Mouse (Mus musculus): ENCODE measurements at regions not wholly inside any gene's neighbourhood (a gene's known extent, or its start where the extent isn't known, plus 50 kb on each side); places are given as distances from the start of the nearest gene placed in this dataset.
A peak's percentile ranks its signal among the peaks of the same experiment; 100 is the strongest.

DNA sequence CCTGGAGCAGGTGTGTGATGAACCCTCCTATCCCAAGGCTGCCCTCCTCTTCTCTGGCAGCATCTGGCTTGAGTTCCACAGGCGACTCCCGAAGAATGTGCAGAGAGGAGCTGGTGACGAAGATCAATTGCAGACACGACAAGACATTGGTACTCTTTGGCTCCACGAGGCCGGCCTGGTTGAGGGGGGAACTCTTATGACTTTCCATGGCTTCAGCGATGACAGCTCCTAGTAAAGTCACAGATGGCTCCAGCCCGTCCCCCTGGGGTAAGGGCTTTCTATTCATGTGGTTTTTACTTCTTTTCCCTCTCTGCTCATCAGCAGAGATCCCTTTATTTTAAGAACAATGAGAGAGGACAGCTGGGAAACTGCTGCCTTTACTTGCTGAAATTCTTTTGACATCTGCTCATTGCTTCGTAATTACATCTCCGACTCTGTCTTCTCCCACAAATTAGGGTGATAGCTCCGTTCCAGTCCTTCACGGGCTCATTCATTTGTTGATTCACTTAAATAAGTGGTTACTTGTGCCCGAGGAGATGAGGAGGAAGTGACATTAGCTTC lies 284.2 kb upstream of the Msx2 start:
- DNase-seq: no peak
- no peak for TF ChIP-seq CTCF (IDR thresholded peaks at IDR 0.05)
- TF ChIP-seq POLR2A (IDR thresholded peaks at IDR 0.05; ENCODE audit: insufficient read depth, low read depth, low read length): no peak
- no peak for TF ChIP-seq EP300 (IDR thresholded peaks at IDR 0.05; ENCODE audit: insufficient read depth, low read depth, low read length)
- intact Hi-C loops (cut with DNase I): no loop called here
- H3K27me3 ChIP-seq (ENCODE audit: control insufficient read depth, insufficient read depth, low read length): no peaks in the 10 kb centered on the region
- H3K4me1 ChIP-seq (ENCODE audit: control insufficient read depth, insufficient read depth, low read length): no peaks in the 10 kb centered on the region
- no peak overlapping the region for H3K9ac ChIP-seq (ENCODE audit: low read depth, low read length)
- H3K36me3 ChIP-seq (ENCODE audit: control insufficient read depth, insufficient read depth, low read length): no peaks in the 10 kb centered on the region
- H3K27ac ChIP-seq: no peak overlapping the region
- no peaks in the 10 kb centered on the region for H3K79me2 ChIP-seq (replicated peaks; ENCODE audit: control insufficient read depth, insufficient read depth, low read length)
- 72% methylated on average over 13 of the region's 13 CpGs for WGBS
- H3K4me3 ChIP-seq: no peak overlapping the region

DNA sequence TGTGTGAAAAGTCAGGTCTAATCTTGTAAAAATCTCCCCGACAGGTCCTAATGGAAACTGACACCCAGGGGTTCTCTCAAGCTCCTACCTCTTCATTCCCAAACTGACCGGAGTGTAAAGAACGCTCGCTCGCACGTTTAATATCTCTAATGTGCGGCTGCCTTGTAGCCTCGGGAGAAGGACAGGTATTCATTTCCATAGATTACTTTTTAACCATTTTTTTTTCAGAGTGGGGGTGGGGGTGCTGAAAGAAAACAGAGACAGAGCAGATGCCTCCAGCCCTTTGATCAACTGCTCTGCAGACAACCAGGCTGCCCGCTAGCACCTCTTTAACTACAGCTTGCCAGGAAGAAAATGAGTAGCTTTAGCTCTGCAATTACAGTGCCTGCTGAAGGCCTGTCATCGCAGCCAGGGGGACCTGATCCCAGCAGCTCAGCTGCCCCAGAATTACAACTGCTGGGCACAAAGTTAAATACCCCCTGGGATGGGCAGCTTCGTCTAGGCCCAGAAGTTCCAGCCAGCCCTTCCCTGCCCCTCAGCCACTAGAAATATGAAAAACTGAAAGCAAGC lies 282.3 kb upstream of the Msx2 start:
- Histone ChIP-seq H3K36me3 (ENCODE audit: control insufficient read depth, insufficient read depth, low read length) (no peaks in the 10 kb centered on the region), H3K4me1 (ENCODE audit: control insufficient read depth, insufficient read depth, low read length) (no peaks in the 10 kb centered on the region), H3K79me2 (replicated peaks; ENCODE audit: control insufficient read depth, insufficient read depth, low read length) (no peaks in the 10 kb centered on the region), H3K9ac (ENCODE audit: low read depth, low read length) (no peak overlapping the region), H3K27me3 (ENCODE audit: control insufficient read depth, insufficient read depth, low read length) (no peaks in the 10 kb centered on the region), H3K4me3 (no peak overlapping the region), H3K27ac (no peak overlapping the region)
- 57% methylated on average over 11 of the region's 11 CpGs for WGBS
- TF ChIP-seq CTCF (IDR thresholded peaks at IDR 0.05) (no peak), EP300 (IDR thresholded peaks at IDR 0.05; ENCODE audit: insufficient read depth, low read depth, low read length) (no peak), POLR2A (IDR thresholded peaks at IDR 0.05; ENCODE audit: insufficient read depth, low read depth, low read length) (no peak)
- intact Hi-C loops (cut with DNase I): no loop called here
- DNase-seq: no peak

DNA sequence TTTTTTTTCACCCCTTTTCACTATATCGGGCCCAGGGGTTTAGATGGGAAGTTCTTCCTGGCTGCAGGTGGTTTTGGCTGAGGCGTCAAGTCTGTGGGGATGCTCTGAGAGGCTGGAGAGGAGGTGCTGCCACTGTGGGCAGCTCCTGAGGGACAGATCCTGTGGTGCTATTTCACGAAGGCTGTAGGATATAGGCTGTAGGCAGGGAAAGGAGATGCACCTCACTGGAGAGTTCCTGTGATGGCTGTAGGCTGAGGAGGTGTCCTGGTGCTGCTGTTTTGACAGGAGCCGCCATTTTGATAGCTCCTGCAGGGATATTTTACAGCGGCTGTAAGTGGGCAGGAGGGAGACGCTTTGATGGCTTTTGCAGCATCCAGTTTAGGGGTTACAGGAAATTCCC lies 280.2 kb upstream of the Msx2 start:
- Histone ChIP-seq H3K27me3 (ENCODE audit: control insufficient read depth, insufficient read depth, low read length) (no peaks in the 10 kb centered on the region), H3K36me3 (ENCODE audit: control insufficient read depth, insufficient read depth, low read length) (no peaks in the 10 kb centered on the region), H3K79me2 (replicated peaks; ENCODE audit: control insufficient read depth, insufficient read depth, low read length) (no peaks in the 10 kb centered on the region), H3K9ac (ENCODE audit: low read depth, low read length) (no peak overlapping the region), H3K4me3 (no peak overlapping the region), H3K27ac (no peak overlapping the region), H3K4me1 (ENCODE audit: control insufficient read depth, insufficient read depth, low read length) (no peaks in the 10 kb centered on the region)
- 69% methylated on average over 6 of the region's 6 CpGs for WGBS
- DNase-seq: no peak
- TF ChIP-seq EP300 (IDR thresholded peaks at IDR 0.05; ENCODE audit: insufficient read depth, low read depth, low read length) (no peak), POLR2A (IDR thresholded peaks at IDR 0.05; ENCODE audit: insufficient read depth, low read depth, low read length) (no peak), CTCF (IDR thresholded peaks at IDR 0.05) (no peak)
- intact Hi-C loops (cut with DNase I): no loop called here

DNA sequence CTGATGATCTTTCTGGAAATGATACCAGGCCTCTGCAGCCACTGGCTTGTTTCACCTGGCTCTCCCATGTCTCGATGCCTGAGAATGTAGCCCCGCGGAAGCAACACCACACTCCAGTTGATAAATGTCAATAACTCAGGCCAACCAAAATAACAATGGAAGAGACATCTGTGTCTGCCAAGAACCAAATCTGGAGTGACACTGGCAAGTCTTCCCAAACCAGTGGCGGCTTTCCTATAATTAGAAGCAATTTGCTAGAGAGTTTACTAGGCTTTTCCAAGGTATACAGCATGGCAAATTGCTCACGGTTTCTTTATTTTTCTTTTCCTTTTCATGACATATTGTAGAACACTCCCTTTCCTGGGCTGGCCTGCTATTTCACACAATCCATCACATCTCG lies 268.1 kb upstream of the Msx2 start:
- H3K36me3 ChIP-seq (ENCODE audit: control insufficient read depth, insufficient read depth, low read length): no peaks in the 10 kb centered on the region; the same call in 1 of the 2 replicates
- no peak overlapping the region for H3K27ac ChIP-seq
- TF ChIP-seq EP300 (IDR thresholded peaks at IDR 0.05; ENCODE audit: insufficient read depth, low read depth, low read length): no peak
- no peak for TF ChIP-seq POLR2A (IDR thresholded peaks at IDR 0.05; ENCODE audit: insufficient read depth, low read depth, low read length)
- no peak for TF ChIP-seq CTCF (IDR thresholded peaks at IDR 0.05)
- peak in 1 of 2 experiments; percentile 16 for DNase-seq
- intact Hi-C loops (cut with DNase I): no loop called here
- whole genome bisulfite sequencing: 34% methylated on average over 6 of the region's 6 CpGs
- H3K79me2 ChIP-seq (replicated peaks; ENCODE audit: control insufficient read depth, insufficient read depth, low read length): no peaks in the 10 kb centered on the region
- H3K4me1 ChIP-seq (ENCODE audit: control insufficient read depth, insufficient read depth, low read length): no peaks in the 10 kb centered on the region
- H3K27me3 ChIP-seq (ENCODE audit: control insufficient read depth, insufficient read depth, low read length): no peaks in the 10 kb centered on the region
- no peak overlapping the region for H3K9ac ChIP-seq (ENCODE audit: low read depth, low read length)
- no peak overlapping the region for H3K4me3 ChIP-seq

DNA sequence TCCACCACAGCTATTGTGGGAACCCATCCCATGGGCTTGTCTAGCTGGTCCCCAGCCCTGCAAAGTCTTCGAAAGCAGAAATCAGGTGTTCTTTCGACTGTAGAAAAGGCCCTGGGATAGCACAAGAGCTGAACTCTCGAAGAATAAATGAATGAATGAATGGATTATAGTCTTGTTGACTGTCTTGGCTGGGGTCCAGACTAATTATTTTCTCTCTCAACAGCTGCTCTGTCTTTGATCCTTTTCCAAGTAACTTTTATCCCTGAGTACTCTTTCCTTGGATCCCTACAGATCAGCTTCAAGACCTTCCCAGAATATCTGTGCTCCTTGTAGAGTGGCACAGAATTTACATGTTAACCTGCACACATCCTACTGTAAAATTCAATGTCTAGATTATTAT lies 266.3 kb upstream of the Msx2 start:
- Histone ChIP-seq H3K27me3 (ENCODE audit: control insufficient read depth, insufficient read depth, low read length) (no peaks in the 10 kb centered on the region), H3K4me1 (ENCODE audit: control insufficient read depth, insufficient read depth, low read length) (no peaks in the 10 kb centered on the region), H3K79me2 (replicated peaks; ENCODE audit: control insufficient read depth, insufficient read depth, low read length) (no peaks in the 10 kb centered on the region), H3K27ac (no peak overlapping the region), H3K36me3 (ENCODE audit: control insufficient read depth, insufficient read depth, low read length) (no peaks in the 10 kb centered on the region; the same call in 1 of the 2 replicates), H3K9ac (ENCODE audit: low read depth, low read length) (no peak overlapping the region), H3K4me3 (no peak overlapping the region)
- DNase-seq: no peak
- intact Hi-C loops (cut with DNase I): no loop called here
- no peak for TF ChIP-seq EP300 (IDR thresholded peaks at IDR 0.05; ENCODE audit: insufficient read depth, low read depth, low read length)
- no peak for TF ChIP-seq CTCF (IDR thresholded peaks at IDR 0.05)
- no peak for TF ChIP-seq POLR2A (IDR thresholded peaks at IDR 0.05; ENCODE audit: insufficient read depth, low read depth, low read length)
- WGBS: 79% methylated on average over 3 of the region's 3 CpGs

DNA sequence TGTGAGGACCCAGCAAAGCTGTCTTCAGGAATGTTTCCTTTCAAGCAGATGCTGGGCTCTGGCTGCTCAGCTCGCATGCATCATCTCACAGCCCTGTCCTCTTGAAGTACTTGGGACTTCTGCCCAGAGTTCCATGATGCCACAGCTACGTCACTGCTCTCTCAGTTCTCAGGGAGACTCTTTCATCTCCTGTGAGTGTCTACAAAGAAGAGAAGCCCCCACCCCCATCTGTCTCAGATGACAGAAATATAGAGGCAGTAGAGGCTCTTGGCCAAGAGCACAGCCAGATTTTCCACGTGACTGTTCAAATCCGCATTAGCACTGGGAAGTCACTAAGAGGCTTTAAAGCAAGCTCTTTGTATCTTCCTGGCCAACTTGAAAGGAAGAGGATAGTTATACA lies 262.1 kb upstream of the Msx2 start:
- intact Hi-C loops (cut with DNase I): no loop called here

More for the DNA sequence above, 262.1 kb upstream of the Msx2 start:
- Histone ChIP-seq H3K4me3 (no peak overlapping the region), H3K79me2 (replicated peaks; ENCODE audit: control insufficient read depth, insufficient read depth, low read length) (no peaks in the 10 kb centered on the region), H3K27ac (no peak overlapping the region), H3K27me3 (ENCODE audit: control insufficient read depth, insufficient read depth, low read length) (no peaks in the 10 kb centered on the region), H3K9ac (ENCODE audit: low read depth, low read length) (no peak overlapping the region), H3K36me3 (ENCODE audit: control insufficient read depth, insufficient read depth, low read length) (no peaks in the 10 kb centered on the region), H3K4me1 (ENCODE audit: control insufficient read depth, insufficient read depth, low read length) (no peaks in the 10 kb centered on the region)
- TF ChIP-seq EP300 (IDR thresholded peaks at IDR 0.05; ENCODE audit: insufficient read depth, low read depth, low read length): no peak
- no peak for TF ChIP-seq CTCF (IDR thresholded peaks at IDR 0.05)
- no peak for TF ChIP-seq POLR2A (IDR thresholded peaks at IDR 0.05; ENCODE audit: insufficient read depth, low read depth, low read length)
- peak in 1 of 2 experiments; percentile 12 for DNase-seq
- 25% methylated on average over 4 of the region's 4 CpGs for WGBS

All from heart, adult 2 months (tissue).